Mouse (Mus musculus) hindbrain, embryonic 16.5 days (tissue): ENCODE data around the gene Fam53a. TPM values are rescaled to one million over a fixed set of nuclear protein-coding genes. Genes with fewer than 3 reads are reported as not detected.

Experiments
- ATAC-seq: fragments of 200-750 bp; cut with Nextera tagmentation; 2 replicates; pipeline ENCODE4 v1.8.0; 2017; ENCODE audit warnings: moderate TSS enrichment, moderate library complexity
- H3K27ac ChIP-seq: fragments of 300-500 bp; sonication (generic); 2 replicates; pipeline ENCODE4 v1.5.1; 2014; ENCODE audit warnings: low read depth, mild to moderate bottlenecking, control low read depth, low read length, moderate library complexity
- H3K27me3 ChIP-seq: fragments of 300-500 bp; sonication (generic); replicated peaks from 2 replicates; pipeline ENCODE4 v1.6.1; 2014; ENCODE audit warnings: low read length; ENCODE audit not compliant: control insufficient read depth, insufficient read depth
- H3K36me3 ChIP-seq: fragments of 300-500 bp; sonication (generic); 2 replicates; pipeline ENCODE4 v1.6.1; 2014; ENCODE audit warnings: mild to moderate bottlenecking, low read length, moderate library complexity, mixed read lengths; ENCODE audit not compliant: control insufficient read depth, insufficient read depth
- H3K4me1 ChIP-seq: fragments of 300-500 bp; sonication (generic); 2 replicates; pipeline ENCODE4 v1.6.1; 2014; ENCODE audit warnings: low read depth, low read length; ENCODE audit not compliant: control insufficient read depth, insufficient read depth
- H3K4me2 ChIP-seq: fragments of 300-500 bp; sonication (generic); 2 replicates; pipeline ENCODE4 v1.6.1; 2014; ENCODE audit warnings: mild to moderate bottlenecking, low read length, control low read depth, moderate library complexity
- H3K4me3 ChIP-seq: fragments of 300-500 bp; sonication (generic); 2 replicates; pipeline ENCODE4 v1.5.1; 2014; ENCODE audit warnings: mild to moderate bottlenecking, low read length, control low read depth, moderate library complexity
- H3K9ac ChIP-seq: fragments of 300-500 bp; sonication (generic); 2 replicates; pipeline ENCODE4 v1.6.1; 2014; ENCODE audit warnings: low read depth, mild to moderate bottlenecking, control low read depth, low read length, moderate library complexity
- H3K9me3 ChIP-seq: fragments of 300-500 bp; sonication (generic); 2 replicates; pipeline ENCODE4 v1.6.1; 2014; ENCODE audit warnings: mild to moderate bottlenecking, low read length, moderate library complexity; ENCODE audit not compliant: control insufficient read depth
- WGBS: fragments of 180-500 bp; shearing (Covaris S2); extraction: QIAGEN DNeasy Blood & Tissue Kit; methylation state at CpG from one replicate; pipeline ENCODE4 v1.1.7; 2014; 5-methylcytosine and 5-hydroxymethylcytosine counted together
- polyA plus RNA-seq: library from polyadenylated mRNA; unstranded; fragments of >200 nt; fragmentation: Nextera tagmentation; extraction: Ambion mirVana; gene quantifications from 2 replicates; pipeline ENCODE4 v1.2.1, GENCODE M21; 2015

Gene Fam53a
- polyA plus RNA-seq, 1 experiment from 2014 or later: 33.0 TPM

DNA sequence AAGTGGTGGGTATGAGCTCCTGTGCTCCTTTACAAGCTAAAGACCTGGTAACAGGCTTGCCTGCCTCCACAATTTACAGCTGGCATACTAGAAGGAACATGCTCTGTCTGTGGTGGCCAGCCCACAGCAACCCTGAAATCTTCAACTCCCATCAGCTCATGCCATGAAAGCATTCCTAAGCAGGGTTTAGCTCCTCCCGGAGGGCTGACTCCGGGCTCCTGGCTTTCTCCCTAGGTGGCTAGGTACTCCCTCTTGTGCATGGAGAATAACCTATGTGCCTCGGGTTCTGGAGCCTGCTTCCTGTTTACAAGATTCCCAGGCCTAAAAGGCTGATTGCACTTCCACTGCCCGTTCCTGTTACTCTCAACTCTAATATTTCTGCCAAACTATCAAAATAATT is 9.4 kb upstream of the Fam53a start:
- Histone ChIP-seq H3K27me3 (no peaks in the 10 kb centered on the region), H3K9me3 (no peaks in the 10 kb centered on the region), H3K4me2 (no peak overlapping the region), H3K4me1 (no peaks in the 10 kb centered on the region), H3K9ac (no peak overlapping the region), H3K27ac (no peak overlapping the region), H3K4me3 (no peak overlapping the region), H3K36me3 (peaks cover 20% of the 10 kb centered on the region)
- ATAC-seq: no peak
- WGBS: 86% methylated on average over 4 of the region's 4 CpGs

DNA sequence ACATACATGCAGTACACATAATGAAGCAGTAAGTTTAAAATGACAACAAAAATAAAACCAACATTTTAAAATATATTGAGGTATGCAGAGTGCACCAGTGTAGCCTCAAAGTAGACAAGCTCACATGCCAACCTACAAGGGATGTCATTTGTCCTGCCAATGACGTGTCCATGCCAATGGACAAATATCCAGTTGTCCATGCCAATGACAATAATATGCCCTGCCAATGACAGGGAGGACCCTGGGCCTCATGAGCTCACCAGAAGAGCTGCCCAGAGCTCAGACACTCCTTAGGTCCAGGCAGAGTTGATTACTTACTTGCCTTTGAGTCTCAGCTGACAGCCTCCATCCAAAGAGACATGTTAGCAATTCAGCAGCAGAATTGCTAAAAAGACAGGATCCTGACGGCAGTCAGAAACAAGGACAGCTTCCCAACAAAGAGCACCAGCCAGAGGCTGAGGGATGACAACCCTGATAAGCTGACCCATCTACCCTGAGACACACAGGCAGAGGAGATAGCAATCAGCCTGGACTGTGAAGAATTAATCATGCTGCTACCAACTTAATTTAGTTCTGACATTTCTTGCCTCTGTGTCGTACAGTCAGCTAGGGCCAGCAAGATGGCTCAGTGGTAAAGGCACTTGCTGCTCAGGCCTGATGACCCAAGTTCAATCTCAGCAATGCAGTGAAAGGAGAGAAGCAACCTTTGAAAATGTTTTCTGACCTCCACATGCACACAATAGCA is 8.3 kb upstream of the Fam53a start:
- Histone ChIP-seq H3K36me3 (peaks cover 13% of the 10 kb centered on the region), H3K4me3 (no peak overlapping the region), H3K9ac (no peak overlapping the region), H3K9me3 (no peaks in the 10 kb centered on the region), H3K4me1 (no peaks in the 10 kb centered on the region), H3K27ac (no peak overlapping the region), H3K4me2 (no peak overlapping the region), H3K27me3 (no peaks in the 10 kb centered on the region)
- 80% methylated on average over 3 of the region's 3 CpGs for WGBS
- ATAC-seq: no peak

DNA sequence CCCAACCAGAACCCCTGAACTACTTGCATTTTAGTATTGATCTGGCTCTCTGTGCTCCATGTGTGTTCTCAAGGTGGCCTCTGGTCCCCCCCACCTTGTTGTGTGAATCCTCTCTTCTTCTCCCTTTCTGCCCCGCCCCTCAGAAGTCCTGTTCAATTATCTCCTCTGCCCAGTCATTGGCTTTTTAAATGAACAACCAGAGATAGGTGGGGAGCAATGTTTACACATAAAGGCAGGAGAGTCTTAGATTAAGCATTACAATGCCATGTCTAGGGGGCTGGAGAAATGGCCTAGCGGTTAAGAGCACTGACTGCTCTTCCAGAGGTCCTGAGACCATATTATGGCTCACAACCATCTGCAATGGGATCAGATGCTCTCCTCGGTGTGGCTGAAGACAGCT is 5.9 kb upstream of the Fam53a start:
- Histone ChIP-seq H3K9ac (no peak overlapping the region), H3K4me1 (peaks cover 2% of the 10 kb centered on the region), H3K27me3 (no peaks in the 10 kb centered on the region), H3K4me2 (no peak overlapping the region), H3K36me3 (peaks cover 6% of the 10 kb centered on the region), H3K27ac (no peak overlapping the region), H3K9me3 (no peaks in the 10 kb centered on the region), H3K4me3 (no peak overlapping the region)
- ATAC-seq: no peak
- 94% methylated on average over 3 of the region's 3 CpGs for WGBS

GRCm38 (mm10) chr5:33632526-33632925 is 3.1 kb upstream of the Fam53a start:
- no peak overlapping the region for H3K4me2 ChIP-seq
- 0 out of 2 replicates have a peak, but pooled peaks cover 2% of the 10 kb centered on the region for H3K36me3 ChIP-seq
- H3K27me3 ChIP-seq: no peaks in the 10 kb centered on the region
- no peak overlapping the region for H3K27ac ChIP-seq
- H3K4me1 ChIP-seq: peaks cover 15% of the 10 kb centered on the region
- WGBS: 96% methylated on average over 1 of the region's 1 CpGs
- no peak for ATAC-seq
- no peaks in the 10 kb centered on the region for H3K9me3 ChIP-seq
- no peak overlapping the region for H3K9ac ChIP-seq
- H3K4me3 ChIP-seq: no peak overlapping the region

DNA sequence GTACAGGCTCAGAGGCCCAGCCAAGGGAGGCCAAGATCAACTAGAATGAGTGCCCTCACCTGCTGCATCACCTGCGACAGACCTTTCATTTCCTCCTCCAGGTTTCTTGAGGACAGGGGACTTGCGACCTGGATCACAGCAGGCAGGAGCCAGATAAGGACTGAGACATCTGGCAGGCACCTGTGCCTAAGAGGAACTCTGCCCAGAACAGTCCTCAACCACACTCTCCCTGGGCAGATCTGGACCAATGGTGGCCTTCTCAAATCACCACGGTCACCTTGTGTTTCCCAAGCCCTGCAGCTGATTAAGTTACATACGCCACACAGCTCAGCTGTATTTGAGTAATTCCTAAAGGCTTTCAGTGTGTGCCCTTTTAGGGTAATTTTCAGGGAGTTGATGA is 1.2 kb upstream of the Fam53a start:
- Histone ChIP-seq H3K36me3 (no peaks in the 10 kb centered on the region), H3K4me2 (peak overlapping the region; percentile 66), H3K27ac (no peak overlapping the region; the same call in 1 of the 2 replicates), H3K9ac (peak overlapping the region; percentile 70; the same call in 1 of the 2 replicates), H3K9me3 (no peaks in the 10 kb centered on the region), H3K27me3 (no peaks in the 10 kb centered on the region), H3K4me3 (peak overlapping the region; percentile 77), H3K4me1 (peaks cover 15% of the 10 kb centered on the region)
- no peak for ATAC-seq
- 74% methylated on average over 4 of the region's 4 CpGs for WGBS

- Histone ChIP-seq H3K9me3 (no peaks in the 10 kb centered on the region), H3K9ac (peak overlapping the region; percentile 70), H3K4me3 (peak overlapping the region; percentile 77), H3K4me2 (peak overlapping the region; percentile 66), H3K4me1 (peaks cover 15% of the 10 kb centered on the region), H3K36me3 (no peaks in the 10 kb centered on the region), H3K27ac (peak overlapping the region; percentile 63; the same call in 1 of the 2 replicates), H3K27me3 (no peaks in the 10 kb centered on the region)
- peak; percentile 12; the same call in 1 of the 2 replicates for ATAC-seq
- 8% methylated on average over 9 of the region's 9 CpGs for WGBS
Measured at GRCm38 (mm10) chr5:33630061-33630460, 626 bp upstream of the Fam53a start.

- WGBS: under 1% methylated on average over 24 of the region's 24 CpGs
- Histone ChIP-seq H3K36me3 (no peaks in the 10 kb centered on the region), H3K9ac (peak overlapping the region; percentile 80), H3K4me1 (peaks cover 15% of the 10 kb centered on the region), H3K9me3 (no peaks in the 10 kb centered on the region), H3K27ac (peak overlapping the region; percentile 82), H3K4me2 (peak overlapping the region; percentile 66), H3K4me3 (peak overlapping the region; percentile 77), H3K27me3 (no peaks in the 10 kb centered on the region)
- no peak for ATAC-seq
Measured at GRCm38 (mm10) chr5:33628820-33629300, 575 bp downstream of the Fam53a start.

DNA sequence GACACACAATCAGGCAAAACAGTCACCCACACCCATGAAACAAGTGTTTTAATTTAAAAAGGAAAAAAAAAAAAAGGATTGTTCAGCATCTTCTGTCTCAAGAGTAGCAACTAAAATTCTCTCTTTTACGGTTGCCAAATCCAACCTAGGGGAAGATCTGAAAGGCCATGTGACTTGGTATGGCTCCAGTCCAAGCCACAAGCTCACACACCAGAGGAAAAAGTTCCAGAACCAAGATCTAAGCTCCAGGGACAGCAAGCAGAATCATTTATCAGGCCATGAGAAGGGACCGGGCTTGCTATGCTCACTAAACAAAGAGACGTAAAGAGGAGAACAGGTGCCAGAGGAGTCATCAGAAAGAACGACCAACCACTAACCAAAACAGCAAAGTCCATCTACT is 1.5 kb downstream of the Fam53a start:
- peaks cover 15% of the 10 kb centered on the region for H3K4me1 ChIP-seq
- ATAC-seq: no peak
- H3K27me3 ChIP-seq: no peaks in the 10 kb centered on the region
- 37% methylated on average over 4 of the region's 4 CpGs for WGBS
- peak overlapping the region; percentile 66 for H3K4me2 ChIP-seq
- H3K36me3 ChIP-seq: no peaks in the 10 kb centered on the region
- no peaks in the 10 kb centered on the region for H3K9me3 ChIP-seq
- H3K27ac ChIP-seq: peak overlapping the region; percentile 7; the same call in 1 of the 2 replicates
- H3K4me3 ChIP-seq: peak overlapping the region; percentile 4; the same call in 1 of the 2 replicates
- no peak overlapping the region for H3K9ac ChIP-seq

DNA sequence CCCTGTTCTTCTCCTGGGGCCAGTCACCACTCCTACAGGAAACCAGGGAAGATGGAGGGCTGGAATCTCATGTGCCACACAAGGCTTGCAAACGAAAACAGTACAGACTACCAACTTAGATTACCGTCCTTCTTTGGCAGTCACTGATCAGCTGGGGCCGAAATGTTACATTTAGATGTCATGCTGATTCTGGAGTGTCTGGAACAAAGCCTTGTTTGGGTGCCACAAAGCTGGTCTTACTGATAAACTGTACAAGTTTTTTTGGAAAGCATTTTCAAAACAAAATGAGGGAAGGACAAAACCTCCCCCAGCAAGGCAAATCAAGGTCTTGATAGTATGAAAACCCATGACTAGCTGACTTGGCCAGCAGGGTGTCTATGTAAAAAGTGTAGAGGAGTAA is 5.7 kb downstream of the Fam53a start:
- ATAC-seq: no peak
- Histone ChIP-seq H3K4me3 (no peak overlapping the region), H3K27me3 (no peaks in the 10 kb centered on the region), H3K9ac (no peak overlapping the region), H3K9me3 (no peaks in the 10 kb centered on the region), H3K36me3 (no peaks in the 10 kb centered on the region), H3K4me1 (peaks cover 9% of the 10 kb centered on the region), H3K27ac (no peak overlapping the region), H3K4me2 (no peak overlapping the region)
- WGBS: 68% methylated on average over 3 of the region's 3 CpGs
